27 mouse cellular contexts compared by ENCODE assay signal in the genomic region with DNA sequence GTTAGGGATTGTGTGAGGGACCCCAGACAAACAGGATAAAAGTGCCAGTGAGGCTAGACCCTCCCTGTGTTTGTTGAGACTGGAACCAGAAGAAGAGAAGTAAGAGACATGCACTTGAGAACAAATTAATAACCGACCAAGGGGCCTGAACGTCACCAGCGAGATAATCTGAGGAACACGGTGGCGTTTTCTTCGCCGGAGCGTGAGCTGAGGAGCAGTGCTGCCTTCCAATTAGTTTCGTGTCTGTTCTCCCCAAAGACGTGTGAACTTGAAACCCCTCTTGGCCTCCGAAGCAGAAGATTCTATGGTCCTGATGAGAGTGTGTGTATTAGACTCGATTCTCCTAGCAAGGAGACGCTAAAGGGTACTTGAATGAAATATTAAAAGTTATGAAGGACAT.
"Had no signal": no experiment of that assay in that cellular context is flagged by ENCODE, and none has a peak within 500 bp of the region (broad histone marks: within the 10 kb centered on the region; RNA-seq: fewer than 3 reads in every experiment).

No protein-coding gene starts in this region.

- DNase-seq: gastrocnemius, adult 2 months; gastrocnemius, postnatal 10 days; gastrocnemius, postnatal 25 days; heart, postnatal 10 days; heart, postnatal 36 days; kidney, adult 11 months; kidney, adult 2 months; kidney, adult 9 months; kidney, postnatal 14 days; kidney, postnatal 36 days; layer of hippocampus, adult 9-11 months; layer of hippocampus, postnatal 36 days; left cerebral cortex, postnatal 4 days; liver; liver, embryonic 13.5 days had no signal

- H3K4me2 ChIP-seq: heart, embryonic 11.5 days; hindbrain, embryonic 12.5 days; hindbrain, embryonic 14.5 days; intestine, embryonic 15.5 days; kidney, embryonic 15.5 days; limb, embryonic 12.5 days; liver, embryonic 11.5 days; liver, embryonic 13.5 days had no signal

- H3K27ac ChIP-seq: gastrocnemius, adult 2 months; hindbrain, embryonic 10.5 days; hindbrain, embryonic 12.5 days; hindbrain, embryonic 14.5 days; intestine, embryonic 15.5 days; kidney, embryonic 15.5 days; kidney, postnatal 0 days; limb, embryonic 12.5 days; liver, embryonic 13.5 days had no signal

- H3K9me3 ChIP-seq: hindbrain, embryonic 10.5 days; hindbrain, embryonic 12.5 days; intestine, embryonic 15.5 days; kidney, embryonic 15.5 days; limb, embryonic 12.5 days; liver, embryonic 13.5 days had no signal

- H3K27me3 ChIP-seq: hindbrain, embryonic 12.5 days; intestine, embryonic 15.5 days; kidney, embryonic 15.5 days; limb, embryonic 12.5 days; liver, embryonic 13.5 days had no signal

- H3K36me3 ChIP-seq: hindbrain, embryonic 10.5 days; hindbrain, embryonic 12.5 days; intestine, embryonic 15.5 days; kidney, embryonic 15.5 days; limb, embryonic 12.5 days; liver, embryonic 13.5 days had no signal

- H3K9ac ChIP-seq: hindbrain, embryonic 12.5 days; hindbrain, embryonic 14.5 days; intestine, embryonic 15.5 days; kidney, embryonic 15.5 days; limb, embryonic 12.5 days; liver, embryonic 13.5 days had no signal

- ATAC-seq: forebrain, embryonic 16.5 days; hindbrain, embryonic 16.5 days; inflammation-experienced regulatory T-cells, adult 6 months; intestine, embryonic 15.5 days had no signal

- H3K4me1 ChIP-seq: hindbrain, embryonic 12.5 days; intestine, embryonic 15.5 days; limb, embryonic 12.5 days; liver, embryonic 13.5 days had no signal

- H3K4me3 ChIP-seq: gastrocnemius, adult 2 months; hindbrain, embryonic 10.5 days; hindbrain, embryonic 12.5 days; intestine, embryonic 15.5 days; kidney, embryonic 15.5 days; limb, embryonic 12.5 days; liver, embryonic 13.5 days had no signal
